Mouse (Mus musculus) megakaryocyte, embryonic 14.5 days (primary cell): ENCODE data around the gene Fam186b.

Source experiments
- FLI1 ChIP-seq: IDR thresholded peaks from 2 replicates; pipeline ENCODE4 v1.6.1; 2012; ENCODE audit warnings: low read length, inconsistent platforms, mixed read lengths
- GATA1 ChIP-seq: IDR thresholded peaks from 3 replicates; pipeline ENCODE4 v1.6.1; 2012; ENCODE audit warnings: mixed read lengths, low read length, inconsistent platforms, borderline replicate concordance

DNA sequence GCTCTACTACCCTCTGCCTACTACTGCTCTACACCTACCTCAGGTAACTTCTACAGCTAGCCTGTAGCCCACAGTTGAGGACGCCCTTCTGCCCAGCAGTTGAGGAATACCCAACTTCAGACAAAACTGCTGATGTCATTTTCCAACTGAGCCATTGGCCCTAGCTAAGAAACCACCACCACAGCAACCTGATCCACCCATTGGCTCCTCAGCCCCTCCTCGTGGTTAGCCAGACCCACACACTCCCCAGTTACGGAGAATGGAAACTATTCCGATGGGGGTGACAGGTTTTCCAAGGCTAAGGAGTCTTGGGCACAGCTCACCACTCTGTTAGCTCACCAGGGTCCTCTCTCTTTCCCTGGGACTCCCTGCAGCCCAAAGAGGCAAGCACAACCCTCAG lies 49.3 kb upstream of the Fam186b start:
- no peak for TF ChIP-seq GATA1
- TF ChIP-seq FLI1: no peak
